Mouse (Mus musculus): Measurements from ENCODE around the gene Lman2l.

DNA sequence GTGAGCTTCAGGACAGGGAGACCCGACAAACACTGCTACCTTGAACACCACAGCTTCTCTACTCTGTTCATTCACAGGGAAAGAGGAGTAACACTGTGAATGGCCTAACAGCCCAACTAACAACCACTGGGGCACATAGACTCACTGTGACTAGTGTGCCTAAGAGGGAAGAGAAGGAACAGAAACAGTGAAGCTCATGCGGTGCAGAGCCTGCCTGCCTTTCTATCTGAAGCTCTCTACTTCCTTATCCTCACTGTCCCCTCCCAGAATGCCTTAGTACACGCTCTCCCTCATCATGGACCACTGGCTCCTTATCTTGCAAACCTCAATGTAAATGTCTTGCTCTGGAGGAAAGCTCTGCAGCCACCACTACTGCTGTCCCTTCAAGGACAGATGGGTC is 7.8 kb downstream of the Lman2l start:
- TF ChIP-seq CTCF (IDR thresholded peaks at IDR 0.05; ENCODE audit: insufficient read depth, low read length) (no peak), POLR2A (IDR thresholded peaks at IDR 0.05; ENCODE audit: borderline replicate concordance, extremely low read depth, low read depth, low read length) (no peak)
